Mouse (Mus musculus): ENCODE measurements around the gene Alppl2. TPM values are rescaled to one million over a fixed set of nuclear protein-coding genes. Genes with fewer than 3 reads are reported as not detected.

Alppl2 gene
- polyA plus RNA-seq, 1 experiment from 2014 or later, result not detected

Other genes with a start within 250 kb of the Alppl2 start
- not detected in 2 replicates for gene Alpi, start 11.7 kb upstream of the Alppl2 start, polyA plus RNA-seq (2015; fragmentation: Nextera tagmentation; extraction: Ambion mirVana)
- 0.09 TPM in 2 replicates for gene Akp3, start 35.0 kb upstream of the Alppl2 start, polyA plus RNA-seq (2015; fragmentation: Nextera tagmentation; extraction: Ambion mirVana)
- 34.9 and 40.2 TPM in 2 replicates for gene Ecel1, start 66.6 kb upstream of the Alppl2 start, polyA plus RNA-seq (2015; fragmentation: Nextera tagmentation; extraction: Ambion mirVana)
- 2.1 and 2.6 TPM in 2 replicates for gene Prss56, start 93.4 kb upstream of the Alppl2 start, polyA plus RNA-seq (2015; fragmentation: Nextera tagmentation; extraction: Ambion mirVana)
- gene Chrnd, start 100.7 kb upstream of the Alppl2 start, polyA plus RNA-seq (2015; fragmentation: Nextera tagmentation; extraction: Ambion mirVana), result 0.62 TPM in 1 of 2 replicates, not detected in the other
- 0.96 TPM in 1 of 2 replicates, not detected in the other for gene Chrng, start 114.7 kb upstream of the Alppl2 start, polyA plus RNA-seq (2015; fragmentation: Nextera tagmentation; extraction: Ambion mirVana)
- 79.3 and 88.1 TPM in 2 replicates for gene Eif4e2, start 124.0 kb upstream of the Alppl2 start, polyA plus RNA-seq (2015; fragmentation: Nextera tagmentation; extraction: Ambion mirVana)
- gene Efhd1, start 174.4 kb upstream of the Alppl2 start, polyA plus RNA-seq (2015; fragmentation: Nextera tagmentation; extraction: Ambion mirVana), result 2.5 and 2.8 TPM in 2 replicates
- 63.2 and 64.6 TPM in 2 replicates for gene Gigyf2, start 237.1 kb upstream of the Alppl2 start, polyA plus RNA-seq (2015; fragmentation: Nextera tagmentation; extraction: Ambion mirVana)